Mouse (Mus musculus) heart, adult 10 weeks (tissue): ENCODE data around the gene Mtx1. TPM values are rescaled to one million over a fixed set of nuclear protein-coding genes. Genes with fewer than 3 reads are reported as not detected.

ENCODE experiments used
- polyA plus RNA-seq: library from polyadenylated mRNA; stranded (reverse); fragments of 350-450 nt; fragmentation: Illumina TruSeq; extraction: RNeasy Lipid Tissue Mini Kit (QIAGEN cat#74804); gene quantifications from one replicate; pipeline ENCODE4 v1.2.3, GENCODE M21; 2014; ENCODE audit warnings: low read depth, low replicate concordance

Gene Mtx1
- 78.4 TPM for polyA plus RNA-seq

GRCm38 (mm10) chr3:89226900-89227299 is at the start of gene Mtx1:
TSS of gene Mtx1 (minus strand) at chr3:89227088.

GRCm38 (mm10) chr3:89270051-89270755 is 43.3 kb upstream of the Mtx1 start, which contains the start of gene Slc50a1:
TSS of gene Slc50a1 (minus strand) at chr3:89270570.

GRCm38 (mm10) chr3:89259076-89259475 is 32.2 kb upstream of the Mtx1 start, which contains the start of gene Dpm3:
TSS of gene Dpm3 (plus strand) at chr3:89259358.

GRCm38 (mm10) chr3:89246261-89247100 is 19.6 kb upstream of the Mtx1 start, which contains the start of gene Trim46:
TSS of gene Trim46 (minus strand) at chr3:89246309.

GRCm38 (mm10) chr3:89245688-89246171 is 18.8 kb upstream of the Mtx1 start, which contains the start of gene Krtcap2:
TSS of gene Krtcap2 (plus strand) at chr3:89245966.

GRCm38 (mm10) chr3:89228836-89229235 is 1.9 kb upstream of the Mtx1 start, which contains the start of gene Muc1:
TSS of gene Muc1 (plus strand) at chr3:89229057.

GRCm38 (mm10) chr3:89214681-89215411 is 12.0 kb downstream of the Mtx1 start, which contains the start of gene Thbs3:
TSS of gene Thbs3 (plus strand) at chr3:89215180.

GRCm38 (mm10) chr3:89202253-89203141 is 24.4 kb downstream of the Mtx1 start, which contains the start of gene Gba:
TSS of gene Gba (plus strand) at chr3:89202928.

GRCm38 (mm10) chr3:89183058-89183958 is 43.6 kb downstream of the Mtx1 start, which contains the start of gene Fam189b:
TSS of gene Fam189b (plus strand) at chr3:89183143.

GRCm38 (mm10) chr3:89177242-89178106 is 49.4 kb downstream of the Mtx1 start, which contains the start of gene Scamp3:
TSS of gene Scamp3 (plus strand) at chr3:89177473.

GRCm38 (mm10) chr3:89164506-89165267 is 62.2 kb downstream of the Mtx1 start, which contains the start of gene Clk2:
TSS of gene Clk2 (plus strand) at chr3:89164795.

GRCm38 (mm10) chr3:89159616-89160344 is 67.1 kb downstream of the Mtx1 start, which contains the start of gene Hcn3:
TSS of gene Hcn3 (minus strand) at chr3:89160196.

Other genes with a start within 250 kb of the Mtx1 start
- gene Rusc1, start 133.8 kb downstream of the Mtx1 start, polyA plus RNA-seq, result 32.7 TPM
- not detected for gene Gm43738, start 126.0 kb downstream of the Mtx1 start, polyA plus RNA-seq
- gene Fdps, start 125.1 kb downstream of the Mtx1 start, polyA plus RNA-seq, result 25.7 TPM
- not detected for gene Pklr, start 90.9 kb downstream of the Mtx1 start, polyA plus RNA-seq
- 0.73 TPM for gene Hcn3, start 66.9 kb downstream of the Mtx1 start, polyA plus RNA-seq
- gene Clk2, start 62.3 kb downstream of the Mtx1 start, polyA plus RNA-seq, result 30.6 TPM
- 52.7 TPM for gene Scamp3, start 49.6 kb downstream of the Mtx1 start, polyA plus RNA-seq
- 5.2 TPM for gene Fam189b, start 43.9 kb downstream of the Mtx1 start, polyA plus RNA-seq
- gene Gba, start 24.2 kb downstream of the Mtx1 start, polyA plus RNA-seq, result 17.9 TPM
- gene Thbs3, start 11.9 kb downstream of the Mtx1 start, polyA plus RNA-seq, result 12.0 TPM
- 0.18 TPM for gene Muc1, start 2.0 kb upstream of the Mtx1 start, polyA plus RNA-seq
- gene Krtcap2, start 18.9 kb upstream of the Mtx1 start, polyA plus RNA-seq, result 57.1 TPM
- 1.0 TPM for gene Trim46, start 19.2 kb upstream of the Mtx1 start, polyA plus RNA-seq
- 48.2 TPM for gene Dpm3, start 32.3 kb upstream of the Mtx1 start, polyA plus RNA-seq
- gene Slc50a1, start 43.5 kb upstream of the Mtx1 start, polyA plus RNA-seq, result 42.9 TPM
- 33.4 TPM for gene Efna1, start 54.1 kb upstream of the Mtx1 start, polyA plus RNA-seq
- gene Efna3, start 95.9 kb upstream of the Mtx1 start, polyA plus RNA-seq, result not detected
- gene Efna4, start 110.9 kb upstream of the Mtx1 start, polyA plus RNA-seq, result 0.37 TPM
- gene Adam15, start 122.9 kb upstream of the Mtx1 start, polyA plus RNA-seq, result 92.6 TPM
- not detected for gene Dcst2, start 134.9 kb upstream of the Mtx1 start, polyA plus RNA-seq
- not detected for gene Dcst1, start 138.2 kb upstream of the Mtx1 start, polyA plus RNA-seq
- 25.7 TPM for gene Zbtb7b, start 167.7 kb upstream of the Mtx1 start, polyA plus RNA-seq
- not detected for gene Lenep, start 175.7 kb upstream of the Mtx1 start, polyA plus RNA-seq
- gene Flad1, start 184.8 kb upstream of the Mtx1 start, polyA plus RNA-seq, result 50.8 TPM
- gene Cks1b, start 191.3 kb upstream of the Mtx1 start, polyA plus RNA-seq, result 3.8 TPM
- 27.3 TPM for gene Shc1, start 191.4 kb upstream of the Mtx1 start, polyA plus RNA-seq
- 19.0 TPM for gene Pygo2, start 203.1 kb upstream of the Mtx1 start, polyA plus RNA-seq
- gene Pbxip1, start 209.6 kb upstream of the Mtx1 start, polyA plus RNA-seq, result 78.1 TPM
- gene Pmvk, start 227.5 kb upstream of the Mtx1 start, polyA plus RNA-seq, result 19.8 TPM